Mouse (Mus musculus): ENCODE data around the gene Gm9045. TPM values are rescaled to one million over a fixed set of nuclear protein-coding genes. Genes with fewer than 3 reads are reported as not detected.
"Not testable (repeated sequence)": the region's sequence is repeated elsewhere in the genome, so short reads cannot be mapped to it uniquely, and the experiment has no call there.

Gene Gm9045
- polyA plus RNA-seq, 1 experiment from 2014 or later: not detected

- no peak for DNase-seq (ENCODE audit: low spot score)
- no peak overlapping the region for H3K4me2 ChIP-seq (replicated peaks; ENCODE audit: low read depth, low read length)
- no peak overlapping the region for H3K9ac ChIP-seq (replicated peaks; ENCODE audit: low read depth)
- no peak overlapping the region for H3K27ac ChIP-seq (ENCODE audit: low read length)
- 80% methylated on average over 8 of the region's 8 CpGs for WGBS
- H3K4me1 ChIP-seq (ENCODE audit: insufficient read depth, low read depth, low read length): no peaks in the 10 kb centered on the region
- H3K4me3 ChIP-seq (ENCODE audit: low read depth, low read length): no peak overlapping the region
- no peaks in the 10 kb centered on the region for H3K36me3 ChIP-seq (ENCODE audit: insufficient read depth, low read length)
- ATAC-seq: no peak
- H3K9me3 ChIP-seq (ENCODE audit: low read length): no peaks in the 10 kb centered on the region
- no peaks in the 10 kb centered on the region for H3K27me3 ChIP-seq (replicated peaks; ENCODE audit: insufficient read depth, low read length)
- TF ChIP-seq EP300 (IDR thresholded peaks at IDR 0.05): no peak
- TF ChIP-seq CTCF (IDR thresholded peaks at IDR 0.05): no peak
These were observed 18.6 kb downstream of the Gm9045 start for GRCm38 (mm10) chr10:118319024-118319423.

- not testable (repeated sequence) for H3K27ac ChIP-seq (ENCODE audit: low read length); ATAC-seq; DNase-seq (ENCODE audit: low spot score); H3K4me1 ChIP-seq (ENCODE audit: insufficient read depth, low read depth, low read length); H3K9ac ChIP-seq (replicated peaks; ENCODE audit: low read depth); H3K27me3 ChIP-seq (replicated peaks; ENCODE audit: insufficient read depth, low read length); H3K9me3 ChIP-seq (ENCODE audit: low read length); H3K4me3 ChIP-seq (ENCODE audit: low read depth, low read length); H3K36me3 ChIP-seq (ENCODE audit: insufficient read depth, low read length); H3K4me2 ChIP-seq (replicated peaks; ENCODE audit: low read depth, low read length)
- 38% methylated on average over 2 of the region's 2 CpGs for WGBS
These were observed 35.5 kb downstream of the Gm9045 start for GRCm38 (mm10) chr10:118302133-118302532.

- H3K4me1 ChIP-seq (ENCODE audit: insufficient read depth, low read depth, low read length): no peaks in the 10 kb centered on the region
- no peak within 1 kb of the TSS for H3K4me2 ChIP-seq (replicated peaks; ENCODE audit: low read depth, low read length)
- no peak within 1 kb of the TSS for H3K27ac ChIP-seq (ENCODE audit: low read length)
- no peaks in the 10 kb centered on the region for H3K36me3 ChIP-seq (ENCODE audit: insufficient read depth, low read length)
- DNase-seq (ENCODE audit: low spot score): no peak
- ATAC-seq: no peak
- H3K4me3 ChIP-seq (ENCODE audit: low read depth, low read length): no peak within 1 kb of the TSS
- H3K27me3 ChIP-seq (replicated peaks; ENCODE audit: insufficient read depth, low read length): no peaks in the 10 kb centered on the region
- no peak within 1 kb of the TSS for H3K9ac ChIP-seq (replicated peaks; ENCODE audit: low read depth)
- WGBS: 85% methylated on average over 6 of the region's 6 CpGs
- no peaks in the 10 kb centered on the region for H3K9me3 ChIP-seq (ENCODE audit: low read length)
- TF ChIP-seq CTCF (IDR thresholded peaks at IDR 0.05) (no peak), EP300 (IDR thresholded peaks at IDR 0.05) (no peak)
These were observed 42.7 kb downstream of the Gm9045 start, which contains the start of gene Iltifb for GRCm38 (mm10) chr10:118294938-118295337. Gene Iltifb (minus strand): TSS chr10:118295038.

Other genes starting within 250 kb of the Gm9045 start
- 13.6 and 16.4 TPM in 2 replicates for gene Mdm1, start 196.0 kb downstream of the Gm9045 start, polyA plus RNA-seq (2015; fragmentation: Nextera tagmentation; extraction: Ambion mirVana)
- gene Il22, start 132.9 kb downstream of the Gm9045 start, polyA plus RNA-seq (2015; fragmentation: Nextera tagmentation; extraction: Ambion mirVana): not detected in 2 replicates
- gene Gm32717, start 97.1 kb downstream of the Gm9045 start, polyA plus RNA-seq (2015; fragmentation: Nextera tagmentation; extraction: Ambion mirVana): not detected in 2 replicates
- gene Gm32802, start 79.1 kb downstream of the Gm9045 start, polyA plus RNA-seq (2015; fragmentation: Nextera tagmentation; extraction: Ambion mirVana): not detected in 2 replicates
- gene Iltifb, start 42.8 kb downstream of the Gm9045 start, polyA plus RNA-seq (2015; fragmentation: Nextera tagmentation; extraction: Ambion mirVana): not detected in 2 replicates
- gene Gm9040, start 10.9 kb downstream of the Gm9045 start, polyA plus RNA-seq (2015; fragmentation: Nextera tagmentation; extraction: Ambion mirVana): not detected in 2 replicates
- gene Gm9044, start 5.4 kb downstream of the Gm9045 start, polyA plus RNA-seq (2015; fragmentation: Nextera tagmentation; extraction: Ambion mirVana): not detected in 2 replicates
- gene Gm9046, start 5.4 kb upstream of the Gm9045 start, polyA plus RNA-seq (2015; fragmentation: Nextera tagmentation; extraction: Ambion mirVana): not detected in 2 replicates
- gene Gm9048, start 10.8 kb upstream of the Gm9045 start, polyA plus RNA-seq (2015; fragmentation: Nextera tagmentation; extraction: Ambion mirVana): not detected in 2 replicates
- 0.06 TPM in 1 of 2 replicates, not detected in the other for gene Gm9049, start 16.3 kb upstream of the Gm9045 start, polyA plus RNA-seq (2015; fragmentation: Nextera tagmentation; extraction: Ambion mirVana)
- gene Ifng, start 103.2 kb upstream of the Gm9045 start, polyA plus RNA-seq (2015; fragmentation: Nextera tagmentation; extraction: Ambion mirVana): 0.13 TPM in 1 of 2 replicates, not detected in the other